Mouse (Mus musculus): ENCODE measurements around the gene Fam19a2.

Gene Fam19a2

GRCm38 (mm10) chr10:123572342-123573070, 308.7 kb downstream of the Fam19a2 start:
- DNase-seq: peak; percentile 70

GRCm38 (mm10) chr10:123577823-123578222, 314.0 kb downstream of the Fam19a2 start:
- peak; percentile 22 for DNase-seq

DNA sequence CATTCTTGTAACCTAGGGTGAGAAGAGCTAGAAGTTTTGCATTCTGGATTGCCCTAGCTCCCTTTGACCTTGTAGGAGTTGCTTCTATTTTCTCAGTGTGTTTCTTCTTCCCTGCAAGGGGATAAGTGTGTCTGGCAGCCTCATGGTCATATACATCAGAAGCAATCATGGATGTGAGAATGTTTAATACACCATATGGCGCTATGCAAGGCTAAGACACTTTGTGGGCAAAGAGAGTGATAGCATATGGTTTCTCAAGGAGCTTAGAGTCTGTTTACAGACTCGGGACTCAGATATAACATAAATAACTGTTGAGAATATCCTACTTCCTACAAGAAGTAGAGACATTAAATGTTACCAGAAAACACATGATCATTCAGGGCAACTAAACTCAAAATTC, 315.2 kb downstream of the Fam19a2 start:
- DNase-seq: no peak

GRCm38 (mm10) chr10:123595043-123595442, 331.2 kb downstream of the Fam19a2 start:
- no peak for DNase-seq

GRCm38 (mm10) chr10:123597059-123597458, 333.3 kb downstream of the Fam19a2 start:
- DNase-seq: no peak

DNA sequence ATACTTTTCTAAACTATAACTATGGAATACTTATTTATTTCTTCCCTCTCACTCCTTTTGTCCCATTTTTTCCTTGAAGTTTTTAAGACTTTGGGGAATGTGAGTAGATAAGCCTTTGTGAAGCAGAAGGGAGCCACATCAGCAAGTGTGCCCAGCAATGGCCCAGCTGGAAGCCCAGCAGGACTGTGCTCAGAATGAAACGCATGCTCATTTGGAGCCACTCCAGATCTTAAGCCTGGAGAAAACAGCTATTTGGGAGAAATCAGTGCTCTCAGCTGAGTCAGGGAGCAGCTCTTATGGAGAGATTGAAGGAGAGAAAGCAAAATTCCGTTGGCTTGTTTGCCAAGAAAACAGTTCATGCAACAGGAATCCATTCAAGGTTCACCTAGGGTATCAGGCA, 341.9 kb downstream of the Fam19a2 start:
- no peak for DNase-seq

DNA sequence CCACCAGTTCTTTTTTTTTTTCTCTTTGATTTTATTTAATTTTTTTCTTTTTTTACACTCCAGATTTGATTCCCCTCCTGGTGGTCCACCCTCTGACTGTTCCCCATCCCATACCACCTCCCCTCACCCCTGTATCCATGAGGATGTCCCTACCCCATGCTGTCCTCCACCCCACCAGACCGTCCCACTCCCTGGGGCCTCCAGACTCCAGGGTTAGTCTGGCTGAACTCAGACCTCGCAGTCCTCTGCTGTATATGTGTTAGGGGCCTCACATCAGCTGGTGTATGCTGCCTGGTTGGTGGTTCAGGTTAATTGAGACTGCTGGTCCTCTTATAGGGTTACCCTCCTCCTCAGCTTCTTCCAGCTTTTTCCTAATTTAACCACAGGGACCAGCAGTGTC, 362.9 kb downstream of the Fam19a2 start:
- DNase-seq: no peak

DNA sequence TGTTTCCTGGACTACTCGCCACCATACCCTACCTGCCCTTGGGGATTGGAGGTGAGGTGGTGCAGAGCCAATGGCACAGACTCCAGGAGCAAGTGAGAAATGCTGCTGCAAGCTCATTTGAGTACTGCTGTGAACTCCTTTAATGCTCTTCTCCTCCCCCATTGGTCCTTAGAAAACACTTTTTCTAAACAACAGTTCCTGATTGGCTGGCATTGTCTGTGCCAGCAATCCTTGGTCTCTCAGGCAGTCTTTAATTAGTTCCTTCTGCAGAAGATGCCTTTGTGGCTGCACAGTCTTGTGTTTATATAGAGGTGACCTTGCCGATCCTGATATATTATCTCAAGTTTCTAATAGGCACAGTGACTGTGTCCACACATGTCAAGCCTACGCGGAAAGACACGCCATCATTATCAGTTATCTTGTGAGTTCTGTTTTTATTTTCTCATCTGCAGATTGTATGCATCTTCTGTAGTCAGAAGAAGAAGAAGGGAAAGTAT, 365.5 kb downstream of the Fam19a2 start:
- DNase-seq: no peak

- no peak for DNase-seq
Measured at GRCm38 (mm10) chr10:123632029-123632428, 368.2 kb downstream of the Fam19a2 start.

GRCm38 (mm10) chr10:123636655-123637054, 372.9 kb downstream of the Fam19a2 start:
- no peak for DNase-seq

- no peak for DNase-seq
Measured at GRCm38 (mm10) chr10:123637496-123637895, 373.7 kb downstream of the Fam19a2 start.

DNA sequence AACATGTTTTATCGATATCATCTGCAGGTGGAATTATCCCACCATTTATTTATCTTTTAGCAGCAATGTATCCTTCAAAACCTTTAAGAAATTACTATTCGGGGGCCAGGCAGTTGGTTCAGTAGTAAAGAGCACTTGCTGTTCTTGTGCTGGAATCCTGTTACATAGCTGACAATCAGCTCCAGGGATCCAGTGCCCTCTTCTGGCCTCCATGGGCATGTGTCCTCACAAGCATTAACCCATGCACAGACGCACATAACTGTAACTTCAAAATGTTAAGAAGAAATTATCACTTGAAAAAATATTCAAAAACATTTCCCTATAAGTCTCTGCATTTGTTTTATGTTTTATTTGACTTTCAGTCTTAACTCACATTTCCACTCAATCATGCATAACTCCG, 381.8 kb downstream of the Fam19a2 start:
- no peak for DNase-seq

GRCm38 (mm10) chr10:123671208-123671607, 407.4 kb downstream of the Fam19a2 start:
- no peak for DNase-seq

DNA sequence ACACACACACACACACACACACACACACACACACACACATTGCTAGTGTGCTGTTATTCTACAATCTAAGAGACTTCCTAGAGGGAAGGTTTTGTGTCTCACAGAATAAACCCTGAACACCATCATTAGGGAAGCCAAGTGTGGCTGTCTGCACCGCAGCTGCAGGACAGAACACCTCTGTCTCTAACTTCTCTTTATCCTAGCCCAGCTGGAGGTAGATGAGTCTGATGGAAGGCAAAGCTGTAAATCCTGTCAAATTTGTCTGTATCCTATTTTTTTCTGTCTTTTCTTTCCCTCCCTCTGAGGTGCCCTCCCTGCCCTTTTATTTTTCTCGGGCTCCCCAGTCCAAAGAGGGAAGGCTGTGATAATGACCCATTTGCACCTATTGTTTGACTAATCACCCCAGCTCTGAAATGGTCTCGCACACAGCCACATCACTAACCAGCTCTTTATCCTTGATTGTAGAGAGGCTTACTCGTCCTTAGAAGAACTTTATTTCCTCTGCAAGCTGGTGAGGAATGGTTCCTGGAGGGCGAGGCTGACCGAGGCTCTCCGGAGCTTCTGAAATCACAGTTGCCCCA, 414.6 kb downstream of the Fam19a2 start:
- DNase-seq: no peak

- DNase-seq: no peak
Measured at GRCm38 (mm10) chr10:123682718-123683255, 419.0 kb downstream of the Fam19a2 start.

DNA sequence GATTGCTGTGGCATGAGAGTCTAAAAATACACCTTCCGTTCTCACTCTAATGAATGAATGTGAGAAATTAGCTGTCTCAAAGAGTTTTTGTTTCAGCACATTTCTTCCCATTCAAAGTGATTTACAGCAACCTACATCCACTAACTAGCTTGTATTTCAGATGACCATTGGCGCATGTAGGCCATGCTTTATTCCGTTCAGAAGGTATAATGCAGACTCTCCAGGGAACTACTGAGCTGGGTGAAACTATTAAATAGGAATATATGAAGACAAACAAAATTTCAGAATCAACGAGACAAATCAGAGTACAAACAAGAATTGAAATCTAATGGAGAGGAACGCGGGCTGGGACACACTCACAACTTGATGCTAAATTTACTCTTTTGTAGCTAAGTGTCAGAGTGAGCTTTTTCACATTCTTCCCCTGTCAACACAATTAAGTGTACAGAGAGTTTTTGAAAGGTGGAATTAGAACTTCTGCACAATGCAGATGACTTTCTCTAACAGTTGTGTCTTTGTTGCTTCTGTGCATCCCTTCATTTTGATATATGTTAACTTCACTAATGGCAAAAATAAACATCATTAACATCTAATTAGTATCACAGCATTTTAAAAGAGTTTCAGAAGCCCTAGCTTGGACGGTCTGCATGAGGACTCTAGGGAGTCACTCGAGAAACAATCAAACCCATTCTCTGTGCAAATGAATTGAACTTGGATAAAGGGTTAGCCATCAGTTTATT, 428.6 kb downstream of the Fam19a2 start:
- DNase-seq: no peak

- no peak for DNase-seq
Measured at GRCm38 (mm10) chr10:123692926-123693224, 429.1 kb downstream of the Fam19a2 start.

DNA sequence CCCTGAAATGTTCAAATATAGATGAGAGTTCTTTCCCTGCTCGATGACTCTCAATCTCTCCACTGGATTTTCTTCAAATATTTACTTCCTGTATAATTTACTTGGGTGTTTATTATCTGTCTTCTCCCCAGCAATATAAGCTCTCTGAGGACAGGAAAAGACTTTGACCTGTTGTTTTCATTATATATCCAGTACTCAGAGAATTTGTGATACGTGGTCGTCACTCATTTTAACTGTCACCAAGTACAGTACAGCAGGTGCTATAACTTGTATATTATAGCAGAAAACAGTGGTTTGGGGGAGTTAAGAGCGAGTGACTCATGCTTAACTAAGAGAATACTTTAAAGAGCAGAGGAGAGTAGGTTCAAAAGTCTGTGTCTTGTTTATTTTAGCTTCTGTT, 438.8 kb downstream of the Fam19a2 start:
- no peak for DNase-seq

DNA sequence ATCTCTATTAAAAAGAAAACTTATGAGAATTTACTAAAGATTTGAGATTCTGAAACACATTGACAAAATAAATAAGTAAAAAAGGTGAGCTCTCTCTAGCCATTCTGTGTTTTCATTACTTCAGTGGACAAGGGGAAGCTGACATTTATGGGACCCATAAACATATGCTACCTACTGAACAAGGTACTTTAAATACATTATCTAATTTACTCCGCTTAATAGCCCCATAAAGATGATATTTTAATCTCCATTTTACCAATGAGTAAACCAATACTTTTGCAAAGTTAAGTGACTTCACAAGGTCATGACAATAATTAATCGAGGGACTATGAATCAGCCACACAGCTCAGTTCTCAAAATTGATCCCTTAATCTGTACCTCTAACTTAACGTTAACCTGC, 443.2 kb downstream of the Fam19a2 start:
- no peak for DNase-seq

DNA sequence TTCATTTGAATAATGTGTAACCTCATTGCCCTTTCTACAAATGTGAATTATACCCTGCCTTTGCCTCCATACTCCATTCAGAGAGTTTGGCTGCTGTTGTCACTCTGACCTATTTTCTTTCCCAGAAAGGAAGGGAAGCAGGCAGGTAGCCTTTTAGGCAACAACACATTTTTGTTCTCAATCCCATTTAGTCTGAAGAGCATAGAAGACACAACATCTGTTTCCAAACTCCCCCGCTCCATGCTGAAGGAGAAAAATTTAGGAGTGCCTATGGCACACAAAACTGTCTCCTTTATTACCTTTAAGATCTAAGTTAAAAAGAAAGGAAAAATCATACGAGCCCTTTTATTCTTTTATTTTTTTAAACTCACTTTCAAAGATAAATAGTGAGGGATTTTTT, 446.9 kb downstream of the Fam19a2 start:
- DNase-seq: peak; percentile 38

DNA sequence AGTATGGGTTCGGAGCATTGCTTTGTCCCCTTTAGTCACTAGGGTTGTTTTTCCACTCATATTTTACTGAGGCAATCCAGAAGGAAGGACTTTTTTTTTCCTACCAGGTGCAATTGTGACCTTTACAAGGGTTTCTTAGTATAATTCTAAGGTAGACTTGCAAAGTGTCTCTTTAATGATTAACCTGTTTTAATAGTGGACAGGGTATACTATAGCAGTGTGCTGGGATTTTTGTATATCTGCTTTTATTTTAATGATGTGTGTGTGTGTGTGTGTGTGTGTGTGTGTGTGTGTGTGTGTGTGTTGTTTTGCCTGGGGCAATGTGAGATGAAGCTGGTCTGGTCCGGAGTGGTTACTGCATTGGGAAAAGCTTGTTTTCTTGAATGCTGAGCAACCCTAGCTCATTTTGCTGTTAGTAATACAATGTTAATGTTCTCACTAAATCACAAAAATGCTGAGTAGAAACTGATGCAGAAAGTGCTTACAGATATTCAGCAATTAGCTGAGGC, 458.2 kb downstream of the Fam19a2 start:
- no peak for DNase-seq

DNA sequence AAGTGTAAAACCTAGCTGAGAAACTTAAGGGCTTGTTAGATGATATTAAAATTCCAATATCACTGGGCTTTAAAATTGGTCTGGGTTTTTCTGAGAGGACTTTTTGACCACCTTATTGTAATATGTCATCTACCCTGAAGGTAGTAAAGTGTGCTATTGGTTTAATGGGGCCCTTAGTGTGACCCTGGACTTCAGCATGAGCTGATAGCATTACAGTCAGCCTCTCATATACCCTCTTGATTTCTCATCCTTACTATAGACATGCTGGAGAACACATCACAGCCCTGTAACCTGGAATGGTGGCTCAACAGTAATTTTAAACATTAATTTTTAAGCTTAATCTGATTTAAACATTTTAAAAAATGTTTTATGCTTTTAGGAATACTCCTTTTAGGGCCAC, 459.8 kb downstream of the Fam19a2 start:
- DNase-seq: no peak

DNA sequence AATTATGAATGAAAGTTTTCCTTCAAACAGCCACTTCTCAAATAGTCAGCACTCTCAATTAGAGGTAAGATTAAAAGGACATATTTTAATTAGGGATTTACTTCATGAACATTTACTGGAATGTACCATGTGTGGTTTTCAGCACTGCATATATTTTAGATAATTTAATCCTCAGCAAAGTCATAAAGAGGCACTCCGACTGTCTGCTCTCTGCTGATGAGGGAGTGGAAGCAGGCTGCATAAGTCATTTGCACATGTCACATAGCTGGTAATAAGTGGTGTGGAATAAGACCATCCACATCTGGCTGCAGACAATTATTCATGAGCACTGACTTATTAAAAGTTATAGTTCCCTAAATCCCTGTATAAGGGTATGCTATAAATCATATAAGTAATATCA, 484.5 kb downstream of the Fam19a2 start:
- DNase-seq: no peak

All from right cerebral cortex, adult 18-20 months (tissue).